Mouse (Mus musculus) cerebellum, adult 2 months (tissue): ENCODE measurements around the gene Serpina12.

Source experiments
- CTCF ChIP-seq: fragments of 200-500 bp; IDR thresholded peaks from 2 replicates; pipeline ENCODE4 v1.5.1; 2011; ENCODE audit warnings: low read depth, mild to moderate bottlenecking, control low read depth, low read length, moderate library complexity, borderline replicate concordance; ENCODE audit not compliant: insufficient read depth
- POLR2A ChIP-seq: fragments of 200-500 bp; IDR thresholded peaks from 2 replicates; pipeline ENCODE4 v1.6.1; 2011; ENCODE audit warnings: low read length, control low read depth, borderline replicate concordance; ENCODE audit not compliant: insufficient read depth

DNA sequence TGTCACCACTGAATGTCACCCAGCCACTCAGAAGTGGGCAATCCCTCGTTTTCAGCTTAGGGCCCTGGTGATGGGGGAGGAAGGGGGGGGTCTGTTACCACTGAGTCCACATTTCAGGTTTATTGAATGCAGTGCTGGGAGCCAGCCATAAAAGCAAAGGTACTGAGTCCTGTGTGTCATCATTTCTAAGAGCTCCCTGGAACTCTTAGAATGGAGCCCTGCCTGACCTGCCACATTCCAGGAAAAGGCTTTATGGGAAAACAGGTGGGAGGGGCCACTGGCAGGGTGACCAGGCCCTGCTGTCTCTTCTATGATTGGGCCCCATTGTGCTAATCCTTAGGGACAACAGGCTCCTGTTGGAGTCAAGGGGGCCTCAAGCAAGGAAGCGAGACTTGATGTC lies 47.7 kb downstream of the Serpina12 start:
- TF ChIP-seq CTCF, result no peak
- TF ChIP-seq POLR2A, result no peak
